In genomic region chr2:119113121-119113925, GRCm38 (mm10) we compare ENCODE assay signal across 8 mouse cellular contexts. TPM values are rescaled to one million over a fixed set of nuclear protein-coding genes. Genes with fewer than 3 reads are reported as not detected.
DNase-seq lines count a peak whose midpoint lies in the region; ATAC-seq and TF ChIP-seq lines count a peak whose summit lies in the region.

No protein-coding gene starts in this region.

- TF ChIP-seq RAD21 in MEL (IDR thresholded peaks at IDR 0.05; ENCODE audit: low read depth, low read length): no peak

- TF ChIP-seq CTCF in MEL (IDR thresholded peaks at IDR 0.05 in 2 of 3, conservative IDR thresholded peaks at IDR 0.05 in 1 of 3; ENCODE audit: control insufficient read depth in 1 of 3, insufficient read depth in 1 of 3, low read depth in 2 of 3, low read length in 3 of 3, poor library complexity in 1 of 3, severe bottlenecking in 1 of 3): no peak
- no peak for TF ChIP-seq CTCF in forebrain, postnatal 0 days (IDR thresholded peaks at IDR 0.05; ENCODE audit: low read depth)

- WGBS in heart, embryonic 16.5 days: 10% methylated on average over 20 of the region's 20 CpGs
- 12% methylated on average over 20 of the region's 20 CpGs for WGBS in forebrain, postnatal 0 days
- WGBS in macrophage (ENCODE audit: missing documents): 10% methylated on average over 20 of the region's 20 CpGs

- H3K4me2 ChIP-seq in heart, embryonic 16.5 days (ENCODE audit: low read depth, low read length): peak overlapping the region; percentile 77
- H3K4me2 ChIP-seq in forebrain, postnatal 0 days (ENCODE audit: low read depth): peak overlapping the region; percentile 99

- H3K27ac ChIP-seq in heart, embryonic 16.5 days (ENCODE audit: low read length): no peak overlapping the region
- peak overlapping the region; percentile 99 for H3K27ac ChIP-seq in MEL (ENCODE audit: control insufficient read depth, low read depth, low read length)
- no peak overlapping the region for H3K27ac ChIP-seq in forebrain, postnatal 0 days (ENCODE audit: low read depth, low read length)
- peak overlapping the region; percentile 24; the same call in 1 of the 2 replicates for H3K27ac ChIP-seq in macrophage

- peaks cover 20% of the 10 kb centered on the region for H3K79me2 ChIP-seq in MEL (ENCODE audit: control insufficient read depth, insufficient read depth, low read length, poor library complexity)
- peaks cover 32% of the 10 kb centered on the region for H3K79me2 ChIP-seq in macrophage (ENCODE audit: inconsistent target)

- H3K4me1 ChIP-seq in heart, embryonic 16.5 days (ENCODE audit: control insufficient read depth, insufficient read depth, low read length): peaks cover 5% of the 10 kb centered on the region; the same call in 1 of the 2 replicates
- H3K4me1 ChIP-seq in MEL (ENCODE audit: control insufficient read depth in 1 of 2, insufficient read depth in 2 of 2, low read length in 2 of 2): peaks cover 0 to 5% of the 10 kb centered on the region in 2 experiments; a peak in 2 of 4 replicates
- H3K4me1 ChIP-seq in forebrain, postnatal 0 days (ENCODE audit: insufficient read depth): no peaks in the 10 kb centered on the region

- no peak for TF ChIP-seq POLR2A in MEL (IDR thresholded peaks at IDR 0.05; ENCODE audit: control insufficient read depth in 1 of 2, insufficient read depth in 1 of 2, low read depth in 1 of 2, low read length in 2 of 2, poor library complexity in 1 of 2)

- DNase-seq in heart, adult 18-20 months: no peak
- peak; percentile 54 for DNase-seq in MEL (ENCODE audit: low read depth, low spot score)
- no peak for DNase-seq in forebrain, postnatal 0 days
- no peak for DNase-seq in frontal cortex, adult 2 months (ENCODE audit: extremely low spot score in 1 of 2, low spot score in 1 of 2)
- DNase-seq in urinary bladder, postnatal 10 days (ENCODE audit: low spot score): no peak
- DNase-seq in adrenal gland, adult (ENCODE audit: inconsistent age in 2 of 2, low spot score in 1 of 2): no peak

- H3K9ac ChIP-seq in heart, embryonic 16.5 days (ENCODE audit: low read length): peak overlapping the region; percentile 82
- peak overlapping the region; percentile 88 for H3K9ac ChIP-seq in MEL (ENCODE audit: control insufficient read depth, low read depth, low read length, poor library complexity, severe bottlenecking)
- peak overlapping the region; percentile 68 for H3K9ac ChIP-seq in forebrain, postnatal 0 days

- ATAC-seq in heart, embryonic 16.5 days (replicated peaks; ENCODE audit: extremely low read depth, insufficient read depth, low FRiP score): no peak
- ATAC-seq in forebrain, postnatal 0 days: no peak

- 0 out of 2 replicates have a peak, but pooled peaks cover 2% of the 10 kb centered on the region for H3K36me3 ChIP-seq in heart, embryonic 16.5 days (ENCODE audit: control insufficient read depth, insufficient read depth)
- H3K36me3 ChIP-seq in MEL (ENCODE audit: control insufficient read depth in 1 of 2, insufficient read depth in 2 of 2, low read length in 2 of 2): peaks cover 3 to 13% of the 10 kb centered on the region in 2 experiments
- H3K36me3 ChIP-seq in forebrain, postnatal 0 days (ENCODE audit: insufficient read depth): no peaks in the 10 kb centered on the region
- no peaks in the 10 kb centered on the region for H3K36me3 ChIP-seq in macrophage (ENCODE audit: inconsistent target)

- no peak for TF ChIP-seq EP300 in MEL (IDR thresholded peaks at IDR 0.05; ENCODE audit: low read depth in 1 of 2, low read length in 2 of 2)

- H3K9me3 ChIP-seq in heart, embryonic 16.5 days (replicated peaks; ENCODE audit: control insufficient read depth, low read length): no peaks in the 10 kb centered on the region
- H3K9me3 ChIP-seq in MEL (replicated peaks; ENCODE audit: insufficient read depth, low read length): no peaks in the 10 kb centered on the region
- H3K9me3 ChIP-seq in forebrain, postnatal 0 days (ENCODE audit: low read length): no peaks in the 10 kb centered on the region

- H3K27me3 ChIP-seq in heart, embryonic 16.5 days (ENCODE audit: control insufficient read depth, insufficient read depth, low read length): no peaks in the 10 kb centered on the region
- H3K27me3 ChIP-seq in MEL (ENCODE audit: control insufficient read depth in 1 of 2, insufficient read depth in 2 of 2, low read length in 2 of 2): no peaks in the 10 kb centered on the region
- H3K27me3 ChIP-seq in forebrain, postnatal 0 days (ENCODE audit: insufficient read depth, low read length): no peaks in the 10 kb centered on the region

- H3K4me3 ChIP-seq in heart, embryonic 16.5 days (ENCODE audit: low read length): peak overlapping the region; percentile 74
- H3K4me3 ChIP-seq in MEL (ENCODE audit: control insufficient read depth in 1 of 2, insufficient read depth in 1 of 2, low read depth in 2 of 2, low read length in 2 of 2) (peak overlapping the region; percentile 55 to 91), macrophage (ENCODE audit: inconsistent target) (peak overlapping the region; percentile 64)
- peak overlapping the region; percentile 67 for H3K4me3 ChIP-seq in forebrain, postnatal 0 days (ENCODE audit: low read depth, low read length)

TF ChIP-seq in MEL, 35 proteins besides CTCF, POLR2A, EP300 and RAD21:
- no peak for TF ChIP-seq GATA1 (IDR thresholded peaks at IDR 0.05; ENCODE audit: low read depth, low read length)
- no peak for TF ChIP-seq UBTF (IDR thresholded peaks at IDR 0.05; ENCODE audit: borderline replicate concordance, insufficient read depth, low read depth, low read length)
- TF ChIP-seq ZKSCAN1 (IDR thresholded peaks at IDR 0.05; ENCODE audit: low read depth, low read length): no peak
- no peak; the same call in 1 of the 2 replicates for TF ChIP-seq MXI1 (IDR thresholded peaks at IDR 0.05; ENCODE audit: low read depth, low read length)
- TF ChIP-seq MAZ (IDR thresholded peaks at IDR 0.05; ENCODE audit: low read depth, low read length): no peak
- TF ChIP-seq POLR2AphosphoS5 (IDR thresholded peaks at IDR 0.05; ENCODE audit: borderline replicate concordance, low read depth, low read length): no peak
- no peak for TF ChIP-seq ETS1 (IDR thresholded peaks at IDR 0.05; ENCODE audit: low read depth, low read length)
- TF ChIP-seq CHD1 (IDR thresholded peaks at IDR 0.05; ENCODE audit: low read depth, low read length): no peak
- no peak for TF ChIP-seq BHLHE40 (IDR thresholded peaks at IDR 0.05; ENCODE audit: borderline replicate concordance, low read depth, low read length)
- no peak for TF ChIP-seq NELFE (IDR thresholded peaks at IDR 0.05; ENCODE audit: low read depth, low read length)
- no peak for TF ChIP-seq MAX (IDR thresholded peaks at IDR 0.05; ENCODE audit: low read length)
- no peak for TF ChIP-seq ZMIZ1 (IDR thresholded peaks at IDR 0.05; ENCODE audit: low read depth, low read length)
- TF ChIP-seq ZC3H11A (IDR thresholded peaks at IDR 0.05; ENCODE audit: low read depth, low read length): no peak
- TF ChIP-seq ELF1 (IDR thresholded peaks at IDR 0.05; ENCODE audit: low read depth, low read length): no peak
TF ChIP-seq in MEL: peak in this region for 0.

RNA-seq across cellular contexts. Expression of gene Rad51, which starts 0.7 kb away (rescaled TPM):
- polyA plus RNA-seq in heart, embryonic 16.5 days (2015; fragmentation: Nextera tagmentation; extraction: Ambion mirVana): 26.5 and 34.6 TPM in 2 replicates
- under 1 TPM; 0.60 to 0.64 TPM for total RNA-seq in heart, adult 18-20 months (2021)
- 23.5 and 24.3 TPM in 2 replicates for total RNA-seq in MEL (2012; rRNA removed)
- polyA plus RNA-seq in MEL (2012; ENCODE audit: insufficient read depth in 1 of 2, insufficient read length in 2 of 2, low read depth in 1 of 2, low replicate concordance in 2 of 2, missing spikeins in 1 of 2) (10 to 100 TPM in 1 of 2 experiments, not detected in 1; 51.8 TPM), macrophage (2018) (0.33 to 11.7 TPM (median 3.7 TPM) in 3 replicates)
- 1.2 and 1.4 TPM in 2 replicates for total RNA-seq in forebrain, postnatal 0 days (2014; rRNA removed)
- polyA plus RNA-seq in forebrain, postnatal 0 days (2015; fragmentation: Nextera tagmentation; extraction: Ambion mirVana): 6.3 and 8.4 TPM in 2 replicates
- total RNA-seq in macrophage (2018; cell fraction: chromatin; rRNA removed): 10 to 100 TPM in 1 of 26 experiments, 1 to 10 TPM in 22, under 1 TPM in 3; 0.46 to 14.4 (median 4.3) TPM
- total RNA-seq in macrophage (2018; cell fraction: cytosol; rRNA removed): 1 to 10 TPM in 19 of 26 experiments, under 1 TPM in 7; 0.65 to 2.5 (median 1.4) TPM
- total RNA-seq in macrophage (2018; cell fraction: nucleus; rRNA removed): 10 to 100 TPM in 1 of 26 experiments, 1 to 10 TPM in 19, under 1 TPM in 6; 0.58 to 25.8 (median 1.7) TPM
- 0.84 and 1.4 TPM in 2 replicates for polyA plus RNA-seq in frontal cortex, adult 2 months (2012; rRNA removed)

RNA-seq across cellular contexts. Expression of gene Rmdn3, which starts 43.5 kb away (rescaled TPM):
- 27.0 and 28.4 TPM in 2 replicates for polyA plus RNA-seq in heart, embryonic 16.5 days (2015; fragmentation: Nextera tagmentation; extraction: Ambion mirVana)
- total RNA-seq in heart, adult 18-20 months (2021): 10 to 100 TPM; 19.4 to 20.4 TPM
- 44.7 and 57.4 TPM in 2 replicates for total RNA-seq in MEL (2012; rRNA removed)
- polyA plus RNA-seq in MEL (2012; ENCODE audit: insufficient read depth in 1 of 2, insufficient read length in 2 of 2, low read depth in 1 of 2, low replicate concordance in 2 of 2, missing spikeins in 1 of 2) (10 to 100 TPM in 1 of 2 experiments, not detected in 1; 52.5 TPM), macrophage (2018) (27.9 to 38.8 TPM (median 30.7 TPM) in 3 replicates)
- 45.8 and 57.3 TPM in 2 replicates for total RNA-seq in forebrain, postnatal 0 days (2014; rRNA removed)
- polyA plus RNA-seq in forebrain, postnatal 0 days (2015; fragmentation: Nextera tagmentation; extraction: Ambion mirVana): 36.4 and 39.5 TPM in 2 replicates
- total RNA-seq in macrophage (2018; cell fraction: chromatin; rRNA removed): 100 to 1,000 TPM in 9 of 26 experiments, 10 to 100 TPM in 16, 1 to 10 TPM in 1; 9.3 to 411 (median 68.6) TPM
- total RNA-seq in macrophage (2018; cell fraction: cytosol; rRNA removed): 10 to 100 TPM; 24.2 to 79.0 (median 46.2) TPM
- total RNA-seq in macrophage (2018; cell fraction: nucleus; rRNA removed): 100 to 1,000 TPM in 4 of 26 experiments, 10 to 100 TPM in 22; 13.2 to 328 (median 57.5) TPM
- polyA plus RNA-seq in frontal cortex, adult 2 months (2012; rRNA removed): 56.6 and 59.2 TPM in 2 replicates

RNA-seq across cellular contexts. Expression of gene Gchfr, which starts 54.2 kb away (rescaled TPM):
- 5.5 and 6.9 TPM in 2 replicates for polyA plus RNA-seq in heart, embryonic 16.5 days (2015; fragmentation: Nextera tagmentation; extraction: Ambion mirVana)
- total RNA-seq in heart, adult 18-20 months (2021): 10 to 100 TPM; 13.1 to 14.1 TPM
- not detected in 2 replicates for total RNA-seq in MEL (2012; rRNA removed)
- not detected for polyA plus RNA-seq in MEL (2012; ENCODE audit: insufficient read depth in 1 of 2, insufficient read length in 2 of 2, low read depth in 1 of 2, low replicate concordance in 2 of 2, missing spikeins in 1 of 2)
- 0.38 TPM in 1 of 2 replicates, not detected in the other for total RNA-seq in forebrain, postnatal 0 days (2014; rRNA removed)
- 1.5 and 1.9 TPM in 2 replicates for polyA plus RNA-seq in forebrain, postnatal 0 days (2015; fragmentation: Nextera tagmentation; extraction: Ambion mirVana)
- not detected for total RNA-seq in macrophage (2018; cell fraction: chromatin; rRNA removed)
- under 1 TPM in 5 of 26 experiments, not detected in 21; 0.25 to 0.32 (median 0.31) TPM for total RNA-seq in macrophage (2018; cell fraction: cytosol; rRNA removed)
- total RNA-seq in macrophage (2018; cell fraction: nucleus; rRNA removed): not detected
- polyA plus RNA-seq in macrophage (2018): 0.47 TPM in 1 of 3 replicates, not detected in the others
- 1.1 and 2.3 TPM in 2 replicates for polyA plus RNA-seq in frontal cortex, adult 2 months (2012; rRNA removed)

Comparison
In these comparisons a context has a peak if more than half of its experiments do, and no peak if none do; other contexts are left out.
1. H3K27ac ChIP-seq: peak in MEL (single experiment) and macrophage (single experiment); none in heart, embryonic 16.5 days (single experiment) and forebrain, postnatal 0 days (single experiment).
2. Peak in every context shown above with its lines, with median percentiles within 50 percentile points of each other: H3K4me3 ChIP-seq and H3K9ac ChIP-seq.